Mouse (Mus musculus) heart, postnatal 10 days (tissue): ENCODE measurements around the gene D17Wsu92e. TPM values are rescaled to one million over a fixed set of nuclear protein-coding genes. Genes with fewer than 3 reads are reported as not detected.

ENCODE experiments used
- DNase-seq, 2 experiments: peaks; one replicate each; pipeline ENCODE4 v3.0.0; 2021
- intact Hi-C: fragments of 180-260 bp; cut with DNase I; formaldehyde crosslinking; loops from one replicate; pipeline ENCODE4 v1.15.1; 2025
- total RNA-seq, 2 experiments: library from RNA; stranded (reverse); gene quantifications; 2 replicates each; pipeline ENCODE4 v1.2.3; 2021

D17Wsu92e gene
- total RNA-seq, 2 experiments from 2014 or later: 109 to 112 TPM

GRCm38 (mm10) chr17:27760169-27760568 is 60.3 kb downstream of the D17Wsu92e start:
- DNase-seq: no peak
- intact Hi-C loops: loop anchor here (2.0 to 10.0 kb wide), 2 partner anchors 109 to 195 kb away; partner anchors contain the start of gene AI413582

- DNase-seq: no peak
- intact Hi-C loops: no loop called here
Observed at GRCm38 (mm10) chr17:27751314-27752202, 68.9 kb downstream of the D17Wsu92e start.

DNA sequence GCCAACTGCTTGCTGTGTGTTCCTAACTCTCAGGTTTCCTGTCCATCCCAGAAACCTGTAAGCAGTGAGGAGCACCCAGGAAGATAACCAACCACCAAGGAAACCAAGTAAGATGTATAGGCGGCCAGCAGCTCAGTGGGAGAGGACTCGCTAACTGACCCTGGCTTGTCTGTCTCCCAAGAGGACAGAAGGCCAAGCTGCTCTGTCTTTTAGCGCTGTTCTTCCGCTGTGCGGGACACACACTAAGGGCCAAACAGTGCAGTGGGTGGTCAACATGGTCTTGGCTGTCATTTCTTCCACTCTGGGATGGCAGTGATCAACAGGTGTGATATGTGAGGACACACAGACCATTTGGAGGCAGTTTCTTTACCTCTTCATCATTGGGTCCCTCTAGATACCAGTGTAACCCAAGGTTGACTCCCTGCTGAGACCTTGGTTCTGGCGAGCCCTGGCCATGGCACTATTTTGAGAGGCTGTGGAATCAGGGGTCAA is 70.0 kb downstream of the D17Wsu92e start:
- intact Hi-C loops: no loop called here
- DNase-seq: no peak

DNA sequence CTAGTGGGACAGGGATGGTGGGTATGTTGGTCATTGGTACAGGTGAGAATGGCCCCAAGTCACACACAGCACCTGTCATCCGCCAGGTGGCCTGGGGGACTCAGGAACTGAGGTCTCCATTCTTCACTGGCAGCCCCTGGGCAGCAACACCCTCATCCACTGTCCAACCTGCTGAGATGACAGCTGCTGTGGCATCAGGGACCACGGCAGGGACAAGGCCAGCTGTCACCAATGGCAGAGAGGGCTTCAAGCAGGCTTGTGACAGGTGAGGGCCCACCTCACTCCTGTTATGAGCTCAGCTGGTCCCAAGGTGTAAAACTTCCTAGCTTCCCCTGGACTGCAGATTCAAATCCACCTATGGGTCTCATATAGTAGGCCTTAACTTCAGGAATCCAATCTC is 72.3 kb downstream of the D17Wsu92e start:
- intact Hi-C loops: no loop called here

DNA sequence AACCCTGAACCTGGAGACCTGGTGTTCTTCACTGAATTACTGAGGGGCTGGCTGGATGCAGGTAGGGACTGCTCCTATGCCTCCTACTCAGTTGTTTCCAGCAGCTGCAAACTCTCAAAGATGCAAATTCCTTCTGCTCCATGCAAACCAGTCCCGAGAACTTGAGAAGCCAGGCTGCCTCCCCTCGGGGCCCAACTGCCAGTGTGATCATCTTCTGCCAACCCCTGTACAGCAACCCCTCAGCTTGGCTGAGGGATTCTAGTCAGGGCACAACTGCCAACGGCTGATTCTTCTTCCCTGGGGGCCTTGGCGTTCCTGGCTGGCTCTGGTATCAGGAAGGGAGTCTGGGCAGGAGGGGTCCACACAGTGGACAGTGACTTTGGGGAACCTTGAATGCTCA is 74.0 kb downstream of the D17Wsu92e start:
- intact Hi-C loops: no loop called here
- no peak for DNase-seq

More for the DNA sequence above, 72.3 kb downstream of the D17Wsu92e start:
- DNase-seq: no peak

- intact Hi-C loops: no loop called here
- no peak for DNase-seq
Observed at GRCm38 (mm10) chr17:27740961-27741360, 79.5 kb downstream of the D17Wsu92e start.

- no peak for DNase-seq
- intact Hi-C loops: no loop called here
Observed at GRCm38 (mm10) chr17:27734344-27735073, 85.9 kb downstream of the D17Wsu92e start.

- DNase-seq: no peak
- intact Hi-C loops: no loop called here
Observed at GRCm38 (mm10) chr17:27732694-27733093, 87.8 kb downstream of the D17Wsu92e start.

DNA sequence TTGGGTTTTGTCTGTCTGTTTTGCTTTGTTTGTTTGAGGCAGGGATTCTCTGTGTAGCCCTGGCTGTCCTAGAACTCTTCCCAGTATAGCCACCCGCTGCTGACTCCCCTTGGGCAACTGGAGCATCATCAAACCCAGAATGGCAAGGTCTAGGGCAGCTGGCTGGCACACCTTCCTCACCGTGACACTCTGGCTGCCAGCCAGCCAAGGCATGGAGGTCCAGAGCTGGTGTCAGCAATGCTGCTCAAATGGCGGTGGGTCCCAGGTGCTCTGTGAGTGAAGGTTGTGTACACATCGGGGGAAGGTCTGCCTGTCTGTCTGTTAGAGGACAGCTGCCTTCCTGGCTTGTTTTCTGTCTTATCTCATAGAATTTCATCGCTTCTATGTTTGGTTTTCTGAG is 88.3 kb downstream of the D17Wsu92e start:
- no peak for DNase-seq
- intact Hi-C loops: no loop called here

DNA sequence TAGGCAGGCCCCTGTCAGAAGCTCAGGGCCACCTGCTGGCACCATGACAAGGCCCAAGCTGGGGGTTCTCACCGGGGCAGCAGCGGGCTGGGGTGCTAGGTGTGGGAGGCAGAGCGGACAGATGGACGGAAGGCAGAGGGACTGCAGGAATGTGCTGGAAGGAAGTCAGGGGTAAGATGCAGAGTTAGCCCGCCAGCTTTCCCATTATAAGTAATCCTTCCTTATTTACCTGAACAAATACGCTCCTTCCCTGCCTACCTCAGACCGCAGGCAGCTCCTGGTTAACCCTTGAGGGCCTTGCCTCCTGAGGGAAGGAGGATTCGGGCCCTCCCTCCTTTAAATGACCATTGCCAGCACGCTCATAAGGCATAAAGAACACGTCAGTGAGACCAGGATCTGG is 91.7 kb downstream of the D17Wsu92e start, which contains the start of gene Spdef:
Gene Spdef, minus strand, starts transcription at position 186 of the 400 bp plus-strand sequence.
- no peak for DNase-seq
- intact Hi-C loops: no loop called here

GRCm38 (mm10) chr17:27726527-27726926 is 93.9 kb downstream of the D17Wsu92e start:
- intact Hi-C loops: no loop called here
- DNase-seq: no peak

GRCm38 (mm10) chr17:27725412-27725811 is 95.0 kb downstream of the D17Wsu92e start:
- intact Hi-C loops: no loop called here
- DNase-seq: no peak

GRCm38 (mm10) chr17:27725011-27725410 is 95.4 kb downstream of the D17Wsu92e start:
- intact Hi-C loops: no loop called here
- DNase-seq: no peak

DNA sequence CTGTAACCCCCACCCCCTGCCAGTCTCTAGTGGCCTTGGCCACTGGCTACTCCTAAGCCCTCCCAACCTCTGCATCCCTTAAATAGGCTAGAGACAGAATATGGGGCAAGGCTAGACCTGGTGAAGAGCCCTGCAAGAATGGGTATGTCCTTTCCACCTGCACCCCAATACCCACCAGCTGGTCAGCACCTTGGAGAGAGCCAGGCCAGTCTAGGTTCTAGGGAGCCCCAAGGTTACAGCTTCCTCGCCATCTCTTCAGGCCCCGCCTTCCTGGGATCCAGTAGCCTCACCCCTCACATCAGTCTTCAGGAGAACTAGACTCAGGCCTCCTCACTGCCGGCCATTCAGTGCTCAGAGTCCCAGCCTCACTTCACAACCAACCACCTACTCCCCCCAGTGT is 96.1 kb downstream of the D17Wsu92e start:
- intact Hi-C loops: no loop called here
- DNase-seq: no peak

DNA sequence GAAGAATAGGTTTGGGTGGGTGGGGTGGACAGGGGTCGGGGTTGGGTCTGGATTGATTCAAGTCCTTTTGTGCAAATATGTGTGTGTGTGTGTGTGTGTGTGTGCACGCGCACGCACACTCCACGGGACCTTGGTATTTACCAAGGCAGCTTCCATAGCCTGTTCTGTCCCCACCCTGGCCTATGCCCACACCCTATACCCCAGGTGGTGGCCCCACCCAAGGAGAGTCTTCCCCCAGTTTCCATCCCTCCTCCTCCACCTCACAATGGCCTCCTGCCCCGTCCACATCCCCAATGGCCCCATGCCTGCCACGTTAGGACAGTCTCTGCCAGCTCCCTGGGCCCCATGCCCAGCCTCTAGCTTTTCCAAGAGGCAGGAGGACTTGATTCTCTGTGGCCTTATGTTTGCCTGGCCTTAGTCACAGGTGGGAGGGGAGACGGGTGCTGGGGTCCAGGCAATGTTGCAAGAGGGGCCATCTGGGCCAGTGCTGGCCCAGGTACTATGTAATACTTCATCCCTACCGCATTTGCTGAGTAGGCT is 99.3 kb downstream of the D17Wsu92e start:
- intact Hi-C loops: no loop called here

DNA sequence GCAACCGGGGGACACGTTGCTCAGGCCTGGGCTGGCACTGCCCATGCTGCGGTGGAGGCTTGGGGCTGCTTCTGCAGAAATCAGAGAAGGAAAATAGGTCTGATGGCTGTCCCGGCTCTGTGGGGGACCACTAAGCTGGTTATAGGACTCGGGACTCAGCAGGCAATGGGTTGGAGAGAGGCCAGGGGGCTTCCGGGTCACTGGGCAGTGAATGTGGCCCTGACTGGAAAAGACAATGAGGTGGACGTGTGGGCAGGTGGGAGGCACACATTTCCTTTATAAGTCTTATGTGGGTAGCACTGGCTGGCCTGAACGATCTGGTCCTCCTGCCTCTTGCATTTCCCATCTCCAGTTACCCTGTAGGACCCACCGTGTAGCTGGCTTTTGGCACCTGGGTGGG is 100.1 kb downstream of the D17Wsu92e start:
- intact Hi-C loops: no loop called here
- DNase-seq: no peak

More for the DNA sequence above, 99.3 kb downstream of the D17Wsu92e start:
- DNase-seq: peak; percentile 53 to 54

- intact Hi-C loops: no loop called here
- no peak for DNase-seq
Observed at GRCm38 (mm10) chr17:27719663-27720062, 100.8 kb downstream of the D17Wsu92e start.

GRCm38 (mm10) chr17:27718250-27718649 is 102.2 kb downstream of the D17Wsu92e start:
- intact Hi-C loops: no loop called here
- DNase-seq: peak in 1 of 2 experiments; percentile 32

- DNase-seq: no peak
- intact Hi-C loops: no loop called here
Observed at GRCm38 (mm10) chr17:27716804-27717203, 103.6 kb downstream of the D17Wsu92e start.

DNA sequence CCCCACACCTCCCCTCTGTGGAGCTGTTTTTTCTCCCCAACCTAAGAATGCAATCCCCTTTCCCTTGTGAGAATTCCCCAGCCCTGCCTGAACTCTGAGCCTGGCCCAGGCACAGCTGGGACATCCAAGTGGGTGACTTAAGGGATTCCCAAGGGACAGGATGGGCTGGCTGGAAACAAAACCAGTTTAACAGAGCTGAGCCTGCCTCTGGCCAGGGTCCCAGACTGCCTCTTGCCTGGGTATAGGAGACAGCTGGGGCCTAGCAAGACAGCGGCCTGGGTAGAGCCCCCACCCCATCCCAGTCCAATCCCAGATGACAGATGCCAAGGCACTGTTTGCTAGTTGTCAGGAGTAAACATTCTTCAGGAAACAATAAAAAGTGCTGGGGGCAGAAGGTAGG is 107.6 kb downstream of the D17Wsu92e start:
- intact Hi-C loops: no loop called here
- no peak for DNase-seq

DNA sequence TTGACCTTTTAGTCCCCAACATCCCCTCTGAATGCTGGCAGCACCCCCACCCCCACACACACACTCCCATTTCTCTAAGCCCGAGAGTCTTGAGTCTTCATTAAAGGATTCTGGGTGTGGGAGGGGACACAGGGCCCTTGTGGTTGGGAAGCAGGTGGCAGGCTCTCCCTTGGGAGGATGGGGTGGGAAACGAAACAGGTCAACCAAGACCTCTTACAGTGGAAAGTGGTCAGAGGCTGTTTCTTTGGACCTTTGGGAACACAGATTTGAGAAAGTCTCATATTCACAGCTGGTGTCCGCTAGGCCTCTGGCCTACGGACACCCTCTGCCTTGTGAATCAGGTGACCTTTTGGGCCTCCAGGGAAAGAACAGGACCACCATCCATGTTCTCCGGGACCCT is 110.8 kb downstream of the D17Wsu92e start:
- no peak for DNase-seq
- intact Hi-C loops: no loop called here
